Mouse (Mus musculus): ENCODE results near the gene Atat1. TPM values are rescaled to one million over a fixed set of nuclear protein-coding genes. Genes with fewer than 3 reads are reported as not detected.

Atat1 gene
- total and polyA plus RNA-seq, 3 experiments, result 4.4 to 14.4 TPM; not detected in 1

DNA sequence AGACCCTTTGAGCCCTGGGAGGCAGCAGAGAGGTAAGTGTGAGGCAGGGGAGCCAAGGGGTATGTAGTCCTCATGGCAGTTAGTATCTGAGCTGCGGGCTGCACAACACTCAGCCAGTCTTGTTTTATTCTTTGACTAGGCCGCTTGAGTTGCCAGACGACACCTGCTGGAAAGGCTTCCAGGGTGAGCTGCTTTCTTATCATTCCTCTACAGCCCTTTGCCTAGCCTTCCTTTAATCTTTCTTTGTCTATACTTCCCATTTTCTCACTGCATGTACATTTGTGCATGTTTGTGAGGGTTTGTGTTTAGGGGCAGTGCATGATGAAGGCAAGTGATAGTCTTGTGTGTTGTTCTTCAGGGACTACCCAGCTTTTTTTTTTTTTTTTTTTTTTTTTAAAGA lies 58.9 kb downstream of the Atat1 start (continued):
- TF ChIP-seq RAD21 (IDR thresholded peaks at IDR 0.05; ENCODE audit: low read depth, low read length) (peak; percentile 4), ETS1 (IDR thresholded peaks at IDR 0.05; ENCODE audit: low read depth, low read length) (peak; percentile 88)

DNA sequence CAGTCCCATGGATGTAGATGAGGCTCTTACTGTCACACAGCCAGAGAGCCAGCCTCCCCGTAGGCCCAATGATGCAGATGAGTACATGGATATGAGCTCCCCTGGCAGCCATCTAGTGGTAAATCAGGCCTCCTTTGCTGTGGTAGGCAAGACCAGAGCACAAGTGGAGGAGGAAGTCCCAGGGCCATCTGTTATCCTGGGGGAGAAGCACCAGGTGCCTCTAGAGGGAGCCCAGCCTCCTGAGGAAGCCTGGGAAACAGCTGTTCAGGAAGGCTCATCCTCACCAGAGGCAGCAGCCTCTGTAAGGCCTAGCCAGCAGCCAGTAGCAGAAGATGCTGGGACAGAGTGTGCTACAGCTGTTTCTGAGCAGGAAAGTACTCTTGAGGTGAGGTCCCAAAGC lies 61.8 kb downstream of the Atat1 start:
- H3K79me2 ChIP-seq (ENCODE audit: control insufficient read depth, insufficient read depth, low read length, poor library complexity), result peaks cover 3% of the 10 kb centered on the region; the same call in 1 of the 2 replicates
- H3K36me3 ChIP-seq (ENCODE audit: control insufficient read depth in 1 of 2, insufficient read depth in 2 of 2, low read length in 2 of 2), result peaks cover 23 to 33% of the 10 kb centered on the region in 2 experiments
- no peak overlapping the region for H3K4me3 ChIP-seq (ENCODE audit: control insufficient read depth in 1 of 2, insufficient read depth in 1 of 2, low read depth in 2 of 2, low read length in 2 of 2)
- H3K9me3 ChIP-seq (replicated peaks; ENCODE audit: insufficient read depth, low read length), result no peaks in the 10 kb centered on the region
- no peaks in the 10 kb centered on the region for H3K27me3 ChIP-seq (ENCODE audit: control insufficient read depth in 1 of 2, insufficient read depth in 2 of 2, low read length in 2 of 2)
- DNase-seq (ENCODE audit: low read depth, low spot score), result peak; percentile 34
- H3K4me1 ChIP-seq (ENCODE audit: control insufficient read depth in 1 of 2, insufficient read depth in 2 of 2, low read length in 2 of 2), result peaks cover 27 to 31% of the 10 kb centered on the region in 2 experiments
- no peak overlapping the region for H3K9ac ChIP-seq (ENCODE audit: control insufficient read depth, low read depth, low read length, poor library complexity, severe bottlenecking)
- TF ChIP-seq RAD21 (IDR thresholded peaks at IDR 0.05; ENCODE audit: low read depth, low read length), result peak; percentile 3; the same call in 1 of the 2 replicates
- TF ChIP-seq SMC3 (IDR thresholded peaks at IDR 0.05; ENCODE audit: low read depth, low read length), result peak; percentile 36
- peak in 2 of 3 experiments; percentile 17 to 40; a peak in 2 of 6 replicates for TF ChIP-seq CTCF (IDR thresholded peaks at IDR 0.05 in 2 of 3, conservative IDR thresholded peaks at IDR 0.05 in 1 of 3; ENCODE audit: control insufficient read depth in 1 of 3, insufficient read depth in 1 of 3, low read depth in 2 of 3, low read length in 3 of 3, poor library complexity in 1 of 3, severe bottlenecking in 1 of 3)
- no peak for TF ChIP-seq ETS1 (IDR thresholded peaks at IDR 0.05; ENCODE audit: low read depth, low read length)
- no peak overlapping the region for H3K27ac ChIP-seq (ENCODE audit: control insufficient read depth, low read depth, low read length)

Other genes starting within 250 kb of the Atat1 start
- gene Vars2, start 242.5 kb downstream of the Atat1 start, total RNA-seq (2012; rRNA removed), result 21.8 and 24.0 TPM in 2 replicates
- gene Vars2, start 242.5 kb downstream of the Atat1 start, polyA plus RNA-seq (2012; ENCODE audit: insufficient read depth in 1 of 2, insufficient read length in 2 of 2, low read depth in 1 of 2, low replicate concordance in 2 of 2, missing spikeins in 1 of 2), result 10 to 100 TPM in 1 of 2 experiments, not detected in 1; 34.0 TPM
- gene Gtf2h4, start 236.3 kb downstream of the Atat1 start, total RNA-seq (2012; rRNA removed), result 68.1 and 76.3 TPM in 2 replicates
- gene Gtf2h4, start 236.3 kb downstream of the Atat1 start, polyA plus RNA-seq (2012; ENCODE audit: insufficient read depth in 1 of 2, insufficient read length in 2 of 2, low read depth in 1 of 2, low replicate concordance in 2 of 2, missing spikeins in 1 of 2), result 10 to 100 TPM in 1 of 2 experiments, not detected in 1; 97.6 TPM
- 2.6 TPM in 2 replicates for gene Ddr1, start 205.5 kb downstream of the Atat1 start, total RNA-seq (2012; rRNA removed)
- gene Ddr1, start 205.5 kb downstream of the Atat1 start, polyA plus RNA-seq (2012; ENCODE audit: insufficient read depth in 1 of 2, insufficient read length in 2 of 2, low read depth in 1 of 2, low replicate concordance in 2 of 2, missing spikeins in 1 of 2), result 1 to 10 TPM in 1 of 2 experiments, not detected in 1; 7.9 TPM
- 5.5 and 8.4 TPM in 2 replicates for gene Ier3, start 88.4 kb downstream of the Atat1 start, total RNA-seq (2012; rRNA removed)
- 10 to 100 TPM in 1 of 2 experiments, not detected in 1; 12.2 TPM for gene Ier3, start 88.4 kb downstream of the Atat1 start, polyA plus RNA-seq (2012; ENCODE audit: insufficient read depth in 1 of 2, insufficient read length in 2 of 2, low read depth in 1 of 2, low replicate concordance in 2 of 2, missing spikeins in 1 of 2)
- gene Flot1, start 86.8 kb downstream of the Atat1 start, total RNA-seq (2012; rRNA removed), result 38.1 and 39.5 TPM in 2 replicates
- gene Flot1, start 86.8 kb downstream of the Atat1 start, polyA plus RNA-seq (2012; ENCODE audit: insufficient read depth in 1 of 2, insufficient read length in 2 of 2, low read depth in 1 of 2, low replicate concordance in 2 of 2, missing spikeins in 1 of 2), result 10 to 100 TPM in 1 of 2 experiments, not detected in 1; 64.1 TPM
- 1,137 and 1,211 TPM in 2 replicates for gene Tubb5, start 71.8 kb downstream of the Atat1 start, total RNA-seq (2012; rRNA removed)
- gene Tubb5, start 71.8 kb downstream of the Atat1 start, polyA plus RNA-seq (2012; ENCODE audit: insufficient read depth in 1 of 2, insufficient read length in 2 of 2, low read depth in 1 of 2, low replicate concordance in 2 of 2, missing spikeins in 1 of 2), result 1,000 to 10,000 TPM; 1,040 to 1,575 TPM
- 15.0 and 17.2 TPM in 2 replicates for gene Mdc1, start 68.6 kb downstream of the Atat1 start, total RNA-seq (2012; rRNA removed)
- 10 to 100 TPM; 46.6 to 77.9 TPM for gene Mdc1, start 68.6 kb downstream of the Atat1 start, polyA plus RNA-seq (2012; ENCODE audit: insufficient read depth in 1 of 2, insufficient read length in 2 of 2, low read depth in 1 of 2, low replicate concordance in 2 of 2, missing spikeins in 1 of 2)
- 11.1 and 13.7 TPM in 2 replicates for gene Nrm, start 48.8 kb downstream of the Atat1 start, total RNA-seq (2012; rRNA removed)
- gene Nrm, start 48.8 kb downstream of the Atat1 start, polyA plus RNA-seq (2012; ENCODE audit: insufficient read depth in 1 of 2, insufficient read length in 2 of 2, low read depth in 1 of 2, low replicate concordance in 2 of 2, missing spikeins in 1 of 2), result 10 to 100 TPM in 1 of 2 experiments, not detected in 1; 49.9 TPM
- gene Ppp1r18, start 44.5 kb downstream of the Atat1 start, total RNA-seq (2012; rRNA removed), result 10.1 and 12.7 TPM in 2 replicates
- gene Ppp1r18, start 44.5 kb downstream of the Atat1 start, polyA plus RNA-seq (2012; ENCODE audit: insufficient read depth in 1 of 2, insufficient read length in 2 of 2, low read depth in 1 of 2, low replicate concordance in 2 of 2, missing spikeins in 1 of 2), result 10 to 100 TPM in 1 of 2 experiments, not detected in 1; 36.2 TPM
- gene Dhx16, start 30.3 kb downstream of the Atat1 start, total RNA-seq (2012; rRNA removed), result 75.4 and 79.2 TPM in 2 replicates
- 100 to 1,000 TPM in 1 of 2 experiments, not detected in 1; 101 TPM for gene Dhx16, start 30.3 kb downstream of the Atat1 start, polyA plus RNA-seq (2012; ENCODE audit: insufficient read depth in 1 of 2, insufficient read length in 2 of 2, low read depth in 1 of 2, low replicate concordance in 2 of 2, missing spikeins in 1 of 2)
- 10.9 and 11.4 TPM in 2 replicates for gene 2310061I04Rik, start 12.6 kb downstream of the Atat1 start, total RNA-seq (2012; rRNA removed)
- gene 2310061I04Rik, start 12.6 kb downstream of the Atat1 start, polyA plus RNA-seq (2012; ENCODE audit: insufficient read depth in 1 of 2, insufficient read length in 2 of 2, low read depth in 1 of 2, low replicate concordance in 2 of 2, missing spikeins in 1 of 2), result 100 to 1,000 TPM in 1 of 2 experiments, not detected in 1; 106 TPM
- 149 and 179 TPM in 2 replicates for gene Mrps18b, start 6.3 kb upstream of the Atat1 start, total RNA-seq (2012; rRNA removed)
- gene Mrps18b, start 6.3 kb upstream of the Atat1 start, polyA plus RNA-seq (2012; ENCODE audit: insufficient read depth in 1 of 2, insufficient read length in 2 of 2, low read depth in 1 of 2, low replicate concordance in 2 of 2, missing spikeins in 1 of 2), result 100 to 1,000 TPM in 1 of 2 experiments, not detected in 1; 239 TPM
- gene Ppp1r10, start 6.4 kb upstream of the Atat1 start, total RNA-seq (2012; rRNA removed), result 24.2 and 25.3 TPM in 2 replicates
- 10 to 100 TPM in 1 of 2 experiments, not detected in 1; 61.4 TPM for gene Ppp1r10, start 6.4 kb upstream of the Atat1 start, polyA plus RNA-seq (2012; ENCODE audit: insufficient read depth in 1 of 2, insufficient read length in 2 of 2, low read depth in 1 of 2, low replicate concordance in 2 of 2, missing spikeins in 1 of 2)
- gene Abcf1, start 59.7 kb upstream of the Atat1 start, total RNA-seq (2012; rRNA removed), result 137 and 142 TPM in 2 replicates
- 100 to 1,000 TPM in 1 of 2 experiments, not detected in 1; 312 TPM for gene Abcf1, start 59.7 kb upstream of the Atat1 start, polyA plus RNA-seq (2012; ENCODE audit: insufficient read depth in 1 of 2, insufficient read length in 2 of 2, low read depth in 1 of 2, low replicate concordance in 2 of 2, missing spikeins in 1 of 2)
- 50.7 and 57.1 TPM in 2 replicates for gene Gnl1, start 69.8 kb upstream of the Atat1 start, total RNA-seq (2012; rRNA removed)
- 10 to 100 TPM in 1 of 2 experiments, not detected in 1; 98.5 TPM for gene Gnl1, start 69.8 kb upstream of the Atat1 start, polyA plus RNA-seq (2012; ENCODE audit: insufficient read depth in 1 of 2, insufficient read length in 2 of 2, low read depth in 1 of 2, low replicate concordance in 2 of 2, missing spikeins in 1 of 2)
- 12.2 and 13.8 TPM in 2 replicates for gene Prr3, start 70.2 kb upstream of the Atat1 start, total RNA-seq (2012; rRNA removed)
- 10 to 100 TPM in 1 of 2 experiments, not detected in 1; 48.1 TPM for gene Prr3, start 70.2 kb upstream of the Atat1 start, polyA plus RNA-seq (2012; ENCODE audit: insufficient read depth in 1 of 2, insufficient read length in 2 of 2, low read depth in 1 of 2, low replicate concordance in 2 of 2, missing spikeins in 1 of 2)
- 25.4 and 25.9 TPM in 2 replicates for gene H2-T24, start 110.5 kb upstream of the Atat1 start, total RNA-seq (2012; rRNA removed)
- gene H2-T24, start 110.5 kb upstream of the Atat1 start, polyA plus RNA-seq (2012; ENCODE audit: insufficient read depth in 1 of 2, insufficient read length in 2 of 2, low read depth in 1 of 2, low replicate concordance in 2 of 2, missing spikeins in 1 of 2), result 10 to 100 TPM in 1 of 2 experiments, not detected in 1; 14.1 TPM
- gene H2-T23, start 122.8 kb upstream of the Atat1 start, total RNA-seq (2012; rRNA removed), result 18.3 and 20.3 TPM in 2 replicates
- gene H2-T23, start 122.8 kb upstream of the Atat1 start, polyA plus RNA-seq (2012; ENCODE audit: insufficient read depth in 1 of 2, insufficient read length in 2 of 2, low read depth in 1 of 2, low replicate concordance in 2 of 2, missing spikeins in 1 of 2), result 10 to 100 TPM in 1 of 2 experiments, not detected in 1; 12.2 TPM
- 22.5 and 27.0 TPM in 2 replicates for gene H2-T22, start 132.7 kb upstream of the Atat1 start, total RNA-seq (2012; rRNA removed)
- gene H2-T22, start 132.7 kb upstream of the Atat1 start, polyA plus RNA-seq (2012; ENCODE audit: insufficient read depth in 1 of 2, insufficient read length in 2 of 2, low read depth in 1 of 2, low replicate concordance in 2 of 2, missing spikeins in 1 of 2), result 10 to 100 TPM in 1 of 2 experiments, not detected in 1; 45.5 TPM
- gene Gm6034, start 132.9 kb upstream of the Atat1 start, total RNA-seq (2012; rRNA removed), result not detected in 2 replicates
- under 1 TPM in 1 of 2 experiments, not detected in 1; 0.11 TPM for gene Gm6034, start 132.9 kb upstream of the Atat1 start, polyA plus RNA-seq (2012; ENCODE audit: insufficient read depth in 1 of 2, insufficient read length in 2 of 2, low read depth in 1 of 2, low replicate concordance in 2 of 2, missing spikeins in 1 of 2)
- 5.8 and 6.4 TPM in 2 replicates for gene Gm11127, start 148.3 kb upstream of the Atat1 start, total RNA-seq (2012; rRNA removed)
- gene Gm11127, start 148.3 kb upstream of the Atat1 start, polyA plus RNA-seq (2012; ENCODE audit: insufficient read depth in 1 of 2, insufficient read length in 2 of 2, low read depth in 1 of 2, low replicate concordance in 2 of 2, missing spikeins in 1 of 2), result 1 to 10 TPM in 1 of 2 experiments, not detected in 1; 1.5 TPM
- gene Gm19684, start 211.6 kb upstream of the Atat1 start, total RNA-seq (2012; rRNA removed), result not detected in 2 replicates
- gene Gm19684, start 211.6 kb upstream of the Atat1 start, polyA plus RNA-seq (2012; ENCODE audit: insufficient read depth in 1 of 2, insufficient read length in 2 of 2, low read depth in 1 of 2, low replicate concordance in 2 of 2, missing spikeins in 1 of 2), result not detected
- not detected in 2 replicates for gene Gm7030, start 219.3 kb upstream of the Atat1 start, total RNA-seq (2012; rRNA removed)
- not detected for gene Gm7030, start 219.3 kb upstream of the Atat1 start, polyA plus RNA-seq (2012; ENCODE audit: insufficient read depth in 1 of 2, insufficient read length in 2 of 2, low read depth in 1 of 2, low replicate concordance in 2 of 2, missing spikeins in 1 of 2)